Mouse (Mus musculus): ENCODE measurements around the gene Map3k13. TPM values are rescaled to one million over a fixed set of nuclear protein-coding genes. Genes with fewer than 3 reads are reported as not detected.
A peak's percentile ranks its signal among the peaks of the same experiment; 100 is the strongest.

Gene Map3k13
- total and polyA plus RNA-seq, 2 experiments from 2014 or later = 3.0 to 8.7 TPM

DNA sequence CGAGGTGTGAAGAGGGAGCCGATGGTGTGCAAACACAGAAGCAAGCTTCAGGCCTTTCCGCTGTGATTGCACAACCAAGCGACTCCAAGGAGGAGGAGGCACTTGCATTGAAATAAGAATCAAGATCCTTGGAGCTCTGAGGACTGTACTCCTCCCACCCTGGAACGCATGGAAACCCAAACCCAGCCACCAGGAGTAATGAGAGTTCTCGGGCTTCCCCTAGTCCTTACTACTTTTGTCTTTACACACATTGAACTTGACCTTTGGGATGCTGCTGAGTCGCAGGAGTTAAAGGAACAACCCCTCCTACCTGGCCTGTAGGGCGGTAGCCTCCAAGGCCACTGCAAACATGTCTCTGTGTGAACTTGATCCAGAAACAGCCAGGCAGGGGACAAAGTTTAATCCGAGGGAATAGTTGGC, 31.5 kb downstream of the Map3k13 start:
- no peak for DNase-seq

DNA sequence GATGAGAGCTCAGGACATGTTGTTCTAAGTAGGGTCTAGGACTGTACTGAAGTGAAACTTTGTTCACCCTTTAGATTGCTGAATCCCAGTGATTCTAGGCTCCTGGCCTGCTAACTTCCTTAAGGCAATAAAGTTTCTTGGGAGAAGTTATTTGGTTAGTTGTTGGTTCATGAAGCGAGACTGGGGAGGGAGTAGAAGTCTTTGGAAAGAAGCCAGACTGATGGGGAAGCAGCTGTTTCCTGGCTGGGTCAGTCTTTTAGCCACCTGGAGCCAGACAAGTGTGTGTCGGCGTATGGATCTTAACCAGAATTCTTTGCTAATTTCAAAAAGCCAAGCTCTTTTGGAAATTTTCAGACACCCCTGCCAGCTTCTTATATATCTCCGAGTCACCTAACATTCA, 33.0 kb downstream of the Map3k13 start:
- 71% methylated on average over 4 of the region's 4 CpGs for WGBS
- H3K9me3 ChIP-seq (ENCODE audit: low read length) = no peaks in the 10 kb centered on the region
- no peaks in the 10 kb centered on the region for H3K36me3 ChIP-seq (ENCODE audit: insufficient read depth)
- H3K4me1 ChIP-seq (ENCODE audit: insufficient read depth) = no peaks in the 10 kb centered on the region
- no peak overlapping the region for H3K9ac ChIP-seq
- no peak overlapping the region for H3K4me2 ChIP-seq (ENCODE audit: low read depth)
- no peak overlapping the region for H3K27ac ChIP-seq (ENCODE audit: low read depth, low read length)
- no peak overlapping the region for H3K4me3 ChIP-seq (ENCODE audit: low read depth, low read length)
- TF ChIP-seq CTCF (IDR thresholded peaks at IDR 0.05; ENCODE audit: low read depth) = no peak
- no peak for DNase-seq
- H3K27me3 ChIP-seq (ENCODE audit: insufficient read depth, low read length) = no peaks in the 10 kb centered on the region
- ATAC-seq = no peak

More for the DNA sequence above, 31.5 kb downstream of the Map3k13 start:
- no peaks in the 10 kb centered on the region for H3K9me3 ChIP-seq (ENCODE audit: low read length)
- no peak overlapping the region for H3K27ac ChIP-seq (ENCODE audit: low read depth, low read length)
- 71% methylated on average over 9 of the region's 9 CpGs for WGBS
- H3K4me1 ChIP-seq (ENCODE audit: insufficient read depth) = no peaks in the 10 kb centered on the region
- TF ChIP-seq CTCF (IDR thresholded peaks at IDR 0.05; ENCODE audit: low read depth) = no peak
- H3K9ac ChIP-seq = no peak overlapping the region
- no peaks in the 10 kb centered on the region for H3K27me3 ChIP-seq (ENCODE audit: insufficient read depth, low read length)
- H3K36me3 ChIP-seq (ENCODE audit: insufficient read depth) = no peaks in the 10 kb centered on the region
- H3K4me2 ChIP-seq (ENCODE audit: low read depth) = no peak overlapping the region
- ATAC-seq = no peak
- no peak overlapping the region for H3K4me3 ChIP-seq (ENCODE audit: low read depth, low read length)

DNA sequence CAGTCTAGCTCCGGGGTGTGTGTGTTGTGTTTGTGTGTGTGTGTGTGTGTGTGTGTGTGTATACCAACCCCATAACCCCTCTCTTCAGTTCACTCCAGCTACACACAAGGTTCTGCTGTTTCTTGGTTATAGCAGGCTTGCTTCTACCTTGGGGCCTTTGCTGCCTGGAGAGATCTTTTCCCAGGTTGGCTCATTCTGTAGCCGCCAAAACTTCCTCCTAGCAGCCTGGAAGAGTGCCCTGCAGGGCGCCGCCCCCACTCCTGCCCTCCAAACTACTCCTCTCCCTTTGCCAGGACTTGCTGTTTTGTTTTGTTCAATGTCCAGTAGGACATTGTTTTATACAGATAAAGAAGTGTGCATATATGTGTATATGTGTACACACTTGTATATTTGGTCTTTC, 33.4 kb downstream of the Map3k13 start:
- no peak for TF ChIP-seq CTCF (IDR thresholded peaks at IDR 0.05; ENCODE audit: low read depth)
- Histone ChIP-seq H3K36me3 (ENCODE audit: insufficient read depth) (no peaks in the 10 kb centered on the region), H3K4me2 (ENCODE audit: low read depth) (no peak overlapping the region), H3K27ac (ENCODE audit: low read depth, low read length) (no peak overlapping the region), H3K4me3 (ENCODE audit: low read depth, low read length) (no peak overlapping the region), H3K9me3 (ENCODE audit: low read length) (no peaks in the 10 kb centered on the region), H3K4me1 (ENCODE audit: insufficient read depth) (no peaks in the 10 kb centered on the region), H3K9ac (no peak overlapping the region), H3K27me3 (ENCODE audit: insufficient read depth, low read length) (no peaks in the 10 kb centered on the region)
- no peak for ATAC-seq
- WGBS = 71% methylated on average over 4 of the region's 4 CpGs
- no peak for DNase-seq

DNA sequence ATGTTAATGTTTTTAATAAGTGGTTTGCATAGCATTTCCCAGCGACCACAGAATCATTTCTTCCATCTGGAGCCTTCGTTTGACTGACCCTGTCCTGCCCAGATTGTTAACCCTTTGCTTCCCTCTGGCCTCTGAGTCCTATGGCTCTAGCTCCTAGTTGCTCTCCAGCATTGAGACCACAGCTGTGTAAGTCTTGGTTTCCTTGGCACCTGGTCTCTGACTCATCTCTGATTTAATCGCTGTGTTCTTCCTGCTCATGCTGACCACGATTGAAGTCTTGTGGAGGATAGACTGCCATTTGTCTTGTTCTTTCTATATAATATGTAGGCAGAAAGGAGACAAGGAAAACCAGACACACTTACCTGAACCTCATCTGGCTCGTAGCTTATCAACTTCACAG, 35.6 kb downstream of the Map3k13 start:
- H3K4me1 ChIP-seq (ENCODE audit: insufficient read depth) = no peaks in the 10 kb centered on the region
- H3K4me3 ChIP-seq (ENCODE audit: low read depth, low read length) = no peak overlapping the region
- TF ChIP-seq CTCF (IDR thresholded peaks at IDR 0.05; ENCODE audit: low read depth) = no peak
- H3K9me3 ChIP-seq (ENCODE audit: low read length) = no peaks in the 10 kb centered on the region
- H3K27ac ChIP-seq (ENCODE audit: low read depth, low read length) = no peak overlapping the region
- H3K36me3 ChIP-seq (ENCODE audit: insufficient read depth) = no peaks in the 10 kb centered on the region
- ATAC-seq = no peak
- WGBS = 41% methylated on average over 5 of the region's 5 CpGs
- DNase-seq = no peak
- H3K4me2 ChIP-seq (ENCODE audit: low read depth) = no peak overlapping the region
- no peak overlapping the region for H3K9ac ChIP-seq
- H3K27me3 ChIP-seq (ENCODE audit: insufficient read depth, low read length) = no peaks in the 10 kb centered on the region

DNA sequence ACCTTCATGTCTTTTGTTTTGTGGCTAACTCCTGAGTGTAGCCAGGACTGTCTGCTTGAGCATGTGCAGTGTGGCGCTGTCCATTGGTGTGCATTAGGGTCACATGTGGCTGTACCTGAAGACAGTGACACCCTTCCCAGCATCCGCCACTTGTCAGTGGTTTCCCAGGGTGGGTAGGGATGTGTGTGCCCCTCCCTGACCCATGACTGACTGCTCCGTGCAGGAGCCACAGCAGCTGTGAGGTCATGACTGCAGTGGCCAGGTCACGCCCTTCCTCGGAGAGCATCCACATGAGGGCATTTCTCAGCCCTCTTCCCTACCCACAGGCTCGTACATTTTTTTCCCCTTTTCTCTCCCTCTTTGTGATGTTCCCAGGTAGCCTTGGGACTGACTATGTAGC, 36.6 kb downstream of the Map3k13 start:
- Histone ChIP-seq H3K27me3 (ENCODE audit: insufficient read depth, low read length) (no peaks in the 10 kb centered on the region), H3K36me3 (ENCODE audit: insufficient read depth) (no peaks in the 10 kb centered on the region), H3K4me2 (ENCODE audit: low read depth) (no peak overlapping the region), H3K9me3 (ENCODE audit: low read length) (no peaks in the 10 kb centered on the region), H3K9ac (no peak overlapping the region), H3K4me1 (ENCODE audit: insufficient read depth) (no peaks in the 10 kb centered on the region), H3K27ac (ENCODE audit: low read depth, low read length) (no peak overlapping the region), H3K4me3 (ENCODE audit: low read depth, low read length) (no peak overlapping the region)
- no peak for ATAC-seq
- DNase-seq = no peak
- no peak for TF ChIP-seq CTCF (IDR thresholded peaks at IDR 0.05; ENCODE audit: low read depth)
- WGBS = 73% methylated on average over 6 of the region's 6 CpGs

DNA sequence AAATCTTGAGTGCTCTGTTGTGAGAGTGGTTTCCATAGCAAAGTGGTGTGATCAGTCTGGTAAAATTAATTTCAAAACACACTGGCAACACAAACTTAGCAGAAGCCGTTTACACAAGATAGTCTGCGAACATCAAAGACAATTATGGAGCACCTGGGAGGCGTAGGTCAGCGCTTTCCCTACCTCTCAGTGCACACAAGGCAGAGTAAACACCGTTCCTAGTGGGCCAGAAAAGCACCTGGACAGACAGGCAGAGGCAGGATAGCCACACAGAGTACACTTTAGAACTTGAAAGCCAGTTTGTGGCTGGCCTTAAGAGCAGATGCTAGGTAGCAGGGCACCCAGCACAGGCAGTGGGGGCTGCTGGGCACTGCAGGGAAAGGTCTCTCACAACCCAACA, 37.6 kb downstream of the Map3k13 start:
- TF ChIP-seq CTCF (IDR thresholded peaks at IDR 0.05; ENCODE audit: low read depth) = no peak
- ATAC-seq (0 out of 2 replicates have a peak, but pooled peaks have one; percentile 20), DNase-seq (no peak)
- 81% methylated on average over 5 of the region's 5 CpGs for WGBS
- Histone ChIP-seq H3K9ac (no peak overlapping the region), H3K27ac (ENCODE audit: low read depth, low read length) (no peak overlapping the region), H3K4me2 (ENCODE audit: low read depth) (no peak overlapping the region), H3K4me3 (ENCODE audit: low read depth, low read length) (no peak overlapping the region), H3K36me3 (ENCODE audit: insufficient read depth) (no peaks in the 10 kb centered on the region), H3K4me1 (ENCODE audit: insufficient read depth) (no peaks in the 10 kb centered on the region), H3K27me3 (ENCODE audit: insufficient read depth, low read length) (no peaks in the 10 kb centered on the region), H3K9me3 (ENCODE audit: low read length) (no peaks in the 10 kb centered on the region)

DNA sequence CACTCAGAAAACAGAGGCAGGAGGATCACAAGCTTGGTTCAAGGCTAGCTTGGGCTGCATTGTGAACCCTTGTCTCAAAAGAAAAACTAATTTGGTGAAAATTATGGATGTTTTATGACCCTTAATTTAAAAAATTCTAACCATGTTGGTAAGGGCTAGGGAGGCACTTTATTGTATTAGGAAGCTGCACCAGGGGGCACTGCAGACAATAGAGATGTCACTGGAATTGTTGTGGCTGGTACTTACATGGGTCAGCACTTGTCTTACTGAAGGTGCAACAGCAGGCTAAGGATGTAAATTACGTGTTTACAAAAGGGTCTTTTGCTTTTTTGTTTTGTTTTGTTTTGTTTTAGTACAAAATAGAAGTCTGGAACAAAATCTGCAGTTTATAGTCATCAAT, 39.3 kb downstream of the Map3k13 start:
- H3K4me3 ChIP-seq (ENCODE audit: low read depth, low read length) = no peak overlapping the region
- H3K27ac ChIP-seq (ENCODE audit: low read depth, low read length) = no peak overlapping the region
- H3K36me3 ChIP-seq (ENCODE audit: insufficient read depth) = no peaks in the 10 kb centered on the region
- no peak overlapping the region for H3K9ac ChIP-seq
- 63% methylated on average over 1 of the region's 1 CpGs for WGBS
- H3K9me3 ChIP-seq (ENCODE audit: low read length) = no peaks in the 10 kb centered on the region
- H3K4me2 ChIP-seq (ENCODE audit: low read depth) = no peak overlapping the region
- DNase-seq = no peak
- ATAC-seq = no peak
- H3K27me3 ChIP-seq (ENCODE audit: insufficient read depth, low read length) = no peaks in the 10 kb centered on the region
- TF ChIP-seq CTCF (IDR thresholded peaks at IDR 0.05; ENCODE audit: low read depth) = no peak
- no peaks in the 10 kb centered on the region for H3K4me1 ChIP-seq (ENCODE audit: insufficient read depth)

DNA sequence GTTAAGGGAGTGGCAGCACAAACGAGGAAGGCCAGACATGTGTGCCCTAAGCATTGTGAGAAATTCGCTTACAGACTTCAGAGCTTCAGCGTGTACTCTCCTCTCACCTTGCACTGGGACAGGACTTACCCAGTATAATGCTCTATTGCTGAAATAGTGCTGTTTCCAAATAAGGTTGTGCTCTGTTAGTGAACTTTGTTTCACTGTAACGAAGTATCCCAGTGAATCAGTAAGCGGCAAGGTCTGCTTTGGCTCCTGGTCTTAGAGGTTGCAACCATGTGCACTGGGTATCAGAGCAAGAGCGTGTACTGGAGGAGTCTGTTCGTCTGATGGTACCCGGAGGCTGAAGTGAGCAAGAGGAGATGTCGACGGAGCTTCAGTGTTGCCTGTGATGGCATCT, 39.8 kb downstream of the Map3k13 start:
- H3K4me3 ChIP-seq (ENCODE audit: low read depth, low read length) = no peak overlapping the region
- no peak overlapping the region for H3K27ac ChIP-seq (ENCODE audit: low read depth, low read length)
- ATAC-seq = no peak
- no peak overlapping the region for H3K9ac ChIP-seq
- 74% methylated on average over 10 of the region's 10 CpGs for WGBS
- no peak for DNase-seq
- TF ChIP-seq CTCF (IDR thresholded peaks at IDR 0.05; ENCODE audit: low read depth) = no peak
- H3K9me3 ChIP-seq (ENCODE audit: low read length) = no peaks in the 10 kb centered on the region
- H3K27me3 ChIP-seq (ENCODE audit: insufficient read depth, low read length) = no peaks in the 10 kb centered on the region
- H3K4me2 ChIP-seq (ENCODE audit: low read depth) = no peak overlapping the region
- no peaks in the 10 kb centered on the region for H3K4me1 ChIP-seq (ENCODE audit: insufficient read depth)
- H3K36me3 ChIP-seq (ENCODE audit: insufficient read depth) = no peaks in the 10 kb centered on the region

Measured in forebrain, postnatal 0 days (tissue).